Mouse (Mus musculus): ENCODE results near the gene Morn5. TPM values are rescaled to one million over a fixed set of nuclear protein-coding genes. Genes with fewer than 3 reads are reported as not detected.

Morn5 gene
- total and polyA plus RNA-seq, 2 experiments from 2014 or later = 3.4 TPM; not detected in 1

DNA sequence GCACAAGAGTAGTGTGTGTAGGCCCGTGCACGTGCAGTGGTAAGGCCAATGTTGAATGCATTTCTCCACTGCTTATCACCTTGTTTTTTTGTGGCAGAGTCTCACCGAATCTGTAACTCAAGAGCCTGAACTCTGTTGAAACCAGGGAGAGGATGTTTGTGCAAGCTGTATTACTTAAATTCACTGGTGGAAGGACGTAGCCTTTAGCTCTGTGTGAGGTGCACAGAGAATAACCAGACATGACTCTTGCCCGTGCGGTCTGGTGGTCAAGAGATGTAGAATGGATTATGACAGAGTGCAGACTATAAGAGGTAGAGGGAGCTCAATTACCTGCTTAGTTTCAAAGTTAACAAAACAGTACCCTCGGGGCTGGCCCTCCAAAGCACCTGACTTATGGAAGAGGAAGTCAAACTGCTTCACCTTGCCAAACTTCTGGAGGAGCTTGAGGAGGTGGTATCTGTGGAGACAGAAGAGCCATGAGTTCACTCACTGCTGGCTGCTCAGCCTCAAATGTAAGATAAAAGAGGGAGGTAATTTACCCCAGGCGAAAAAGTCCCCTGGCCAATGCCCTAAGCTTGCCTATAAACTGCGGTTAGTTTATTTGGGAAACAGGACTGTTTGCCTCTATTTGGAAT, 77.7 kb downstream of the Morn5 start:
- Histone ChIP-seq H3K4me2 (ENCODE audit: low read depth, low read length) (no peak overlapping the region), H3K9me3 (ENCODE audit: low read length) (no peaks in the 10 kb centered on the region), H3K27ac (no peak overlapping the region), H3K36me3 (ENCODE audit: insufficient read depth, low read length) (peaks cover 56% of the 10 kb centered on the region), H3K4me3 (ENCODE audit: low read length) (no peak overlapping the region), H3K4me1 (ENCODE audit: insufficient read depth, low read length) (no peaks in the 10 kb centered on the region), H3K27me3 (ENCODE audit: insufficient read depth, low read length) (no peaks in the 10 kb centered on the region), H3K9ac (replicated peaks; ENCODE audit: low read length) (no peak overlapping the region)
- WGBS = 95% methylated on average over 9 of the region's 9 CpGs
- ATAC-seq = no peak
- DNase-seq (ENCODE audit: low spot score) = no peak
- TF ChIP-seq CTCF (IDR thresholded peaks at IDR 0.05; ENCODE audit: low read depth) = no peak

GRCm38 (mm10) chr2:36127973-36128372, 78.7 kb downstream of the Morn5 start:
- no peak overlapping the region for H3K9ac ChIP-seq (replicated peaks; ENCODE audit: low read length)
- TF ChIP-seq CTCF (IDR thresholded peaks at IDR 0.05; ENCODE audit: low read depth) = no peak
- H3K4me3 ChIP-seq (ENCODE audit: low read length) = no peak overlapping the region
- no peaks in the 10 kb centered on the region for H3K9me3 ChIP-seq (ENCODE audit: low read length)
- no peak for ATAC-seq
- no peak for DNase-seq (ENCODE audit: low spot score)
- H3K36me3 ChIP-seq (ENCODE audit: insufficient read depth, low read length) = peaks cover 51% of the 10 kb centered on the region
- no peaks in the 10 kb centered on the region for H3K4me1 ChIP-seq (ENCODE audit: insufficient read depth, low read length)
- no peaks in the 10 kb centered on the region for H3K27me3 ChIP-seq (ENCODE audit: insufficient read depth, low read length)
- WGBS = 77% methylated on average over 4 of the region's 4 CpGs
- H3K4me2 ChIP-seq (ENCODE audit: low read depth, low read length) = no peak overlapping the region
- H3K27ac ChIP-seq = no peak overlapping the region

- Histone ChIP-seq H3K36me3 (ENCODE audit: insufficient read depth, low read length) (peaks cover 48% of the 10 kb centered on the region), H3K27me3 (ENCODE audit: insufficient read depth, low read length) (no peaks in the 10 kb centered on the region), H3K9ac (replicated peaks; ENCODE audit: low read length) (no peak overlapping the region), H3K4me3 (ENCODE audit: low read length) (no peak overlapping the region), H3K9me3 (ENCODE audit: low read length) (no peaks in the 10 kb centered on the region), H3K4me1 (ENCODE audit: insufficient read depth, low read length) (no peaks in the 10 kb centered on the region), H3K4me2 (ENCODE audit: low read depth, low read length) (no peak overlapping the region), H3K27ac (no peak overlapping the region)
- no peak for DNase-seq (ENCODE audit: low spot score)
- no peak for ATAC-seq
- 80% methylated on average over 3 of the region's 3 CpGs for WGBS
- TF ChIP-seq CTCF (IDR thresholded peaks at IDR 0.05; ENCODE audit: low read depth) = no peak
Observed at GRCm38 (mm10) chr2:36129051-36129450, 79.8 kb downstream of the Morn5 start.

Other genes with a start within 250 kb of the Morn5 start
- 8.2 and 12.4 TPM in 2 replicates for gene Ttll11, start 69.5 kb upstream of the Morn5 start, total RNA-seq (2014; rRNA removed)
- 5.8 and 6.1 TPM in 2 replicates for gene Ttll11, start 69.5 kb upstream of the Morn5 start, polyA plus RNA-seq (2015; fragmentation: Nextera tagmentation; extraction: Ambion mirVana)
- 85.4 and 110 TPM in 2 replicates for gene Ndufa8, start 52 bp upstream of the Morn5 start, total RNA-seq (2014; rRNA removed)
- 350 and 376 TPM in 2 replicates for gene Ndufa8, start 52 bp upstream of the Morn5 start, polyA plus RNA-seq (2015; fragmentation: Nextera tagmentation; extraction: Ambion mirVana)
- 3.4 and 3.6 TPM in 2 replicates for gene Lhx6, start 56.0 kb downstream of the Morn5 start, total RNA-seq (2014; rRNA removed)
- gene Lhx6, start 56.0 kb downstream of the Morn5 start, polyA plus RNA-seq (2015; fragmentation: Nextera tagmentation; extraction: Ambion mirVana) = 0.25 and 0.36 TPM in 2 replicates
- gene Mrrf, start 86.9 kb downstream of the Morn5 start, total RNA-seq (2014; rRNA removed) = 12.9 and 32.2 TPM in 2 replicates
- 16.6 and 17.0 TPM in 2 replicates for gene Mrrf, start 86.9 kb downstream of the Morn5 start, polyA plus RNA-seq (2015; fragmentation: Nextera tagmentation; extraction: Ambion mirVana)
- gene Rbm18, start 87.3 kb downstream of the Morn5 start, total RNA-seq (2014; rRNA removed) = 47.3 and 48.6 TPM in 2 replicates
- 98.1 and 100 TPM in 2 replicates for gene Rbm18, start 87.3 kb downstream of the Morn5 start, polyA plus RNA-seq (2015; fragmentation: Nextera tagmentation; extraction: Ambion mirVana)
- 6.8 and 8.0 TPM in 2 replicates for gene Ptgs1, start 181.0 kb downstream of the Morn5 start, total RNA-seq (2014; rRNA removed)
- 7.5 and 7.9 TPM in 2 replicates for gene Ptgs1, start 181.0 kb downstream of the Morn5 start, polyA plus RNA-seq (2015; fragmentation: Nextera tagmentation; extraction: Ambion mirVana)